Mouse (Mus musculus): ENCODE data around the gene Bbip1. TPM values are rescaled to one million over a fixed set of nuclear protein-coding genes. Genes with fewer than 3 reads are reported as not detected.

Bbip1 gene
- 107 and 111 TPM in 2 replicates for polyA plus RNA-seq (2015; fragmentation: Nextera tagmentation; extraction: Ambion mirVana)

DNA sequence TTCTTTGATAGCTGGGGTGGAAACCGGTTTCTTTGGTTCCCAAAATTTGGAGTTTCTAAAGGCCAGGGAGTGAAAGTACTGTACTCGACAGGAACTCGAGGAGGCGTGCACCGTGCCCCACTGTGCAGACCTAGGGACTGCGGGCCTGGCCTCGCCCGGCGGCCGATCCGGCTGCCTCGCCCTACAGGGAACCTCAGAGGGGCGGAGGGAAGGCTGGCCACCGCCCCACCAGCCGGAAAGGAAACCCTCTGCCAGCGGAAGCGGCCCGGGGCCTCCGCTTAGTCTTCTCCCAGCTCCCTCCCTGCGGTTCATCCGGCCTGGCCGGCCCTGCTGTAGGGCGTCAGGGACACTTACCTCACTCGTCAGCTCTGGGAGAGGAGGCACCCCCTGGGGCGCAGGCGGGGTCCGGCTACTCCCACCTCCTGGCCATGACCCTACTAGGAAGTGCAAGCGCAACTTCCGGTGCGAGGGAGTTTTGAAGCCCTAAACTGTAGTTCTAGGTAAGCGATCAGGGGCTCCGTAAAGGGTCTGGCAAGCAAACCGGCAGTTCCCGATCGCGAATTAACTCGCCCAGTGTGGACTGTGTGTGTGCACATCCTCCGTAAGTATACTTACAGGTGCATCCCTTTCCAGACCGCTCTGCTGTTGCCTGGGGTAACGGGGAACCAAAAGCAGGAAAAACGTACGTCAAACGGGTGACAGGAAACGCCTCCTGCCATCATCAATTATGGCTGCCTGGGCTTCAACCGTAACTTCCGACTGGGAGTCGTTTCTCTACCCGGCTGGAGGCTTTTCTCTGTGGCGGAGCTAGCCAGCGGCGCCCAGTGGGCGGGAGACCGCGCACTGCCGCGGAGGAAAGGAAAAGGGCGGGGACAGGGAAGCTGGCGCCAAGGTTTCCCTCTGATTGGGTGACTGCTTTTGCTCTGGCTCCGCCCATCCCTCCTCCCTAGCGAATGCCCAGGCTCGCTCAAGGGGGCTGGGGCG is at the start of gene Bbip1, which contains the start of gene Shoc2:
Gene Bbip1 (minus strand): TSS at position 826 of the 984 bp plus-strand sequence.
Gene Shoc2 (plus strand): TSS at position 505 of the 984 bp plus-strand sequence.
- peak; percentile 100 for DNase-seq (ENCODE audit: low spot score)

DNA sequence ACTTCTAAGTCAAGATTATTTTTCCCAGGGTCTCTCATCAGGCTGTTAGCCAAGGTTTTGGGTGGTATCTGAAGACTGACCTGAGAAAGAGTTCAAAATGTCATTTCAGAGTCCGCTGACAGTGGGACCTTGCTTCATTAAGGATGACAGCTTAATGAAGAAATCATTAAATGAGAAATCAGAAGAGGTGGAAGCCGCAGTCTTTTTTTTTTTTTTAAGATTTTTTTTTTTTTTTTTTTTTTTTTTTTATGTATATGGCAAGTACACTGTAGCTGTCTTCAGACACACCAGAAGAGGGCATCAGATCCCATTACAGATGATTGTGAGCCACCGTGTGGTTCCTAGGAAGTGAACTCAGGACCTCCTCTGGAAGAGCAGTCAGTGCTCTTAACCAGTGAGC is 49.4 kb upstream of the Bbip1 start:
- no peaks in the 10 kb centered on the region for H3K9me3 ChIP-seq (replicated peaks; ENCODE audit: low read length)
- 69% methylated on average over 3 of the region's 3 CpGs for WGBS
- no peak overlapping the region for H3K9ac ChIP-seq (ENCODE audit: low read depth, low read length)
- H3K4me1 ChIP-seq (replicated peaks; ENCODE audit: insufficient read depth, low read length): peaks cover 4% of the 10 kb centered on the region; the same call in 1 of the 2 replicates
- no peak overlapping the region for H3K27ac ChIP-seq
- no peak for DNase-seq (ENCODE audit: low spot score)
- H3K36me3 ChIP-seq (ENCODE audit: insufficient read depth, low read length): 0 out of 2 replicates have a peak, but pooled peaks cover 4% of the 10 kb centered on the region
- no peak overlapping the region for H3K4me3 ChIP-seq (replicated peaks; ENCODE audit: low read depth, low read length)
- no peak for TF ChIP-seq CTCF (IDR thresholded peaks at IDR 0.05; ENCODE audit: low read depth)
- H3K4me2 ChIP-seq (ENCODE audit: low read length): no peak overlapping the region
- no peak for ATAC-seq (replicated peaks; ENCODE audit: low FRiP score, low read depth)
- no peaks in the 10 kb centered on the region for H3K27me3 ChIP-seq (ENCODE audit: insufficient read depth, low read length)

More for the DNA sequence above, at the start of gene Bbip1, which contains the start of gene Shoc2:
- Histone ChIP-seq H3K9ac (ENCODE audit: low read depth, low read length) (peak within 1 kb of the TSS; percentile 98), H3K9me3 (replicated peaks; ENCODE audit: low read length) (no peaks in the 10 kb centered on the region), H3K4me1 (replicated peaks; ENCODE audit: insufficient read depth, low read length) (no peaks in the 10 kb centered on the region), H3K4me3 (replicated peaks; ENCODE audit: low read depth, low read length) (peak within 1 kb of the TSS; percentile 98), H3K36me3 (ENCODE audit: insufficient read depth, low read length) (0 out of 2 replicates have a peak, but pooled peaks cover 3% of the 10 kb centered on the region), H3K27ac (peak within 1 kb of the TSS; percentile 99), H3K4me2 (ENCODE audit: low read length) (peak within 1 kb of the TSS; percentile 66), H3K27me3 (ENCODE audit: insufficient read depth, low read length) (no peaks in the 10 kb centered on the region)
- WGBS: 0% methylated on average over 60 of the region's 62 CpGs
- TF ChIP-seq CTCF (IDR thresholded peaks at IDR 0.05; ENCODE audit: low read depth): peak; percentile 48; the same call in 1 of the 2 replicates
- ATAC-seq (replicated peaks; ENCODE audit: low FRiP score, low read depth): peak; percentile 95

DNA sequence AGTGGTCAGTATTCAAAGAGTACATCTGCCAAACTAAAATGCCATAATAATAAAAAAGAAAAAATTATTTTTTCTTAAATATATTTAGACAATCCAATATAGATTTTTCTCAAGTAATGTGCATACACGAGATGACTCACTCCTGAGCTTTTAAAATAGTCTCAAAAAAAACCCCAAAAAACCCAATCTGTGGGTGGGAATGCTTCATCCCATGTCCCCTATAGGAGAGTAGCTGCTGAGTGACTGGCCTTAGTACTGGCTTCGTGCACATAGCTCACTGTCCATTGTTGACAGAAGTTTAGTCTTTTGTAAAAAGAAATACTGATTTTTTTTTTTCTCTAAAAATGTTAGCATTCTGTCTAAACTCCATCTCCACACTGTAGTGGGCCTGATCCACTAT is 46.1 kb upstream of the Bbip1 start:
- H3K4me1 ChIP-seq (replicated peaks; ENCODE audit: insufficient read depth, low read length): peaks cover 4% of the 10 kb centered on the region; the same call in 1 of the 2 replicates
- no peak overlapping the region for H3K4me2 ChIP-seq (ENCODE audit: low read length)
- no peak overlapping the region for H3K9ac ChIP-seq (ENCODE audit: low read depth, low read length)
- WGBS: 82% methylated on average over 2 of the region's 2 CpGs
- no peak overlapping the region for H3K27ac ChIP-seq
- H3K36me3 ChIP-seq (ENCODE audit: insufficient read depth, low read length): 0 out of 2 replicates have a peak, but pooled peaks cover 9% of the 10 kb centered on the region
- no peak for TF ChIP-seq CTCF (IDR thresholded peaks at IDR 0.05; ENCODE audit: low read depth)
- no peak for DNase-seq (ENCODE audit: low spot score)
- H3K4me3 ChIP-seq (replicated peaks; ENCODE audit: low read depth, low read length): no peak overlapping the region
- no peaks in the 10 kb centered on the region for H3K9me3 ChIP-seq (replicated peaks; ENCODE audit: low read length)
- ATAC-seq (replicated peaks; ENCODE audit: low FRiP score, low read depth): no peak
- H3K27me3 ChIP-seq (ENCODE audit: insufficient read depth, low read length): no peaks in the 10 kb centered on the region

DNA sequence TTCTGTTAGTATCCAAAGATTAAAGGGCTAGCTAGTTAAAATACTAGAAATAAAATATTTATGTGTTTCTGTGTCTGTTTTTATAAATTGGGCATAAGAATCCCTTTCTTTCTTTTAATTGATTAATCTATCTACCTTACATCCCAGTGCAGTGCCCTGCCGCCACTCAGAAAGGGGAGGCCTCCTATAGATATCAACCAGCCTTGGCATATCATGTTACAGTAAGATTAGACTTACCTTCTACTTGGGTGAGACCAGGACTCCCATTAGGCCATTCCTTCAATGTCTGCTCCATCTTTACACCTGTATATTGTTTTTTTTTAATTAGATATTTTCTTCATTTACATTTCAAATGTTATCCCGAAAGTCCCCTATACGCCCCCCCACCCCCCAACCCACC is 40.2 kb upstream of the Bbip1 start:
- H3K4me1 ChIP-seq (replicated peaks; ENCODE audit: insufficient read depth, low read length): peaks cover 2% of the 10 kb centered on the region; the same call in 1 of the 2 replicates
- no peaks in the 10 kb centered on the region for H3K9me3 ChIP-seq (replicated peaks; ENCODE audit: low read length)
- no peak overlapping the region for H3K27ac ChIP-seq
- no peak for DNase-seq (ENCODE audit: low spot score)
- H3K4me2 ChIP-seq (ENCODE audit: low read length): no peak overlapping the region
- 0 out of 2 replicates have a peak, but pooled peaks cover 5% of the 10 kb centered on the region for H3K36me3 ChIP-seq (ENCODE audit: insufficient read depth, low read length)
- no peaks in the 10 kb centered on the region for H3K27me3 ChIP-seq (ENCODE audit: insufficient read depth, low read length)
- WGBS: 96% methylated on average over 3 of the region's 3 CpGs
- no peak for TF ChIP-seq CTCF (IDR thresholded peaks at IDR 0.05; ENCODE audit: low read depth)
- no peak for ATAC-seq (replicated peaks; ENCODE audit: low FRiP score, low read depth)
- no peak overlapping the region for H3K9ac ChIP-seq (ENCODE audit: low read depth, low read length)
- H3K4me3 ChIP-seq (replicated peaks; ENCODE audit: low read depth, low read length): no peak overlapping the region

GRCm38 (mm10) chr19:53983336-53983735 is 38.9 kb upstream of the Bbip1 start:
- Histone ChIP-seq H3K4me3 (replicated peaks; ENCODE audit: low read depth, low read length) (no peak overlapping the region), H3K4me1 (replicated peaks; ENCODE audit: insufficient read depth, low read length) (no peaks in the 10 kb centered on the region), H3K9ac (ENCODE audit: low read depth, low read length) (no peak overlapping the region), H3K27ac (no peak overlapping the region), H3K9me3 (replicated peaks; ENCODE audit: low read length) (no peaks in the 10 kb centered on the region), H3K4me2 (ENCODE audit: low read length) (no peak overlapping the region), H3K36me3 (ENCODE audit: insufficient read depth, low read length) (0 out of 2 replicates have a peak, but pooled peaks cover 5% of the 10 kb centered on the region), H3K27me3 (ENCODE audit: insufficient read depth, low read length) (no peaks in the 10 kb centered on the region)
- 95% methylated on average over 1 of the region's 1 CpGs for WGBS
- no peak for DNase-seq (ENCODE audit: low spot score)
- TF ChIP-seq CTCF (IDR thresholded peaks at IDR 0.05; ENCODE audit: low read depth): peak; percentile 15; the same call in 1 of the 2 replicates
- no peak for ATAC-seq (replicated peaks; ENCODE audit: low FRiP score, low read depth)

- WGBS: 68% methylated on average over 3 of the region's 3 CpGs
These were observed 37.6 kb upstream of the Bbip1 start for GRCm38 (mm10) chr19:53982041-53982440.

More at GRCm38 (mm10) chr19:53982041-53982440, 37.6 kb upstream of the Bbip1 start:
- no peak overlapping the region for H3K4me3 ChIP-seq (replicated peaks; ENCODE audit: low read depth, low read length)
- DNase-seq (ENCODE audit: low spot score) (no peak), ATAC-seq (replicated peaks; ENCODE audit: low FRiP score, low read depth) (no peak)
- no peak overlapping the region for H3K27ac ChIP-seq
- H3K9me3 ChIP-seq (replicated peaks; ENCODE audit: low read length): no peaks in the 10 kb centered on the region
- no peaks in the 10 kb centered on the region for H3K27me3 ChIP-seq (ENCODE audit: insufficient read depth, low read length)
- H3K4me1 ChIP-seq (replicated peaks; ENCODE audit: insufficient read depth, low read length): no peaks in the 10 kb centered on the region
- H3K9ac ChIP-seq (ENCODE audit: low read depth, low read length): no peak overlapping the region
- H3K4me2 ChIP-seq (ENCODE audit: low read length): no peak overlapping the region
- H3K36me3 ChIP-seq (ENCODE audit: insufficient read depth, low read length): no peaks in the 10 kb centered on the region
- no peak for TF ChIP-seq CTCF (IDR thresholded peaks at IDR 0.05; ENCODE audit: low read depth)
